Mouse (Mus musculus) ES-E14 (cell line): ENCODE measurements around the gene Gm9970.

Source experiments
- CHD2 ChIP-seq: IDR thresholded peaks from 2 replicates; pipeline ENCODE4 v1.6.1; 2014; ENCODE audit warnings: mild to moderate bottlenecking, low read depth, low read length, inconsistent platforms
- HCFC1 ChIP-seq: IDR thresholded peaks from 2 replicates; pipeline ENCODE4 v1.6.1; 2012; ENCODE audit warnings: low read length, inconsistent platforms, borderline replicate concordance; ENCODE audit not compliant: insufficient read depth
- ZC3H11A ChIP-seq: IDR thresholded peaks from 2 replicates; pipeline ENCODE4 v1.6.1; 2012; ENCODE audit warnings: low read depth, mild to moderate bottlenecking, inconsistent platforms, low read length, borderline replicate concordance
- ZNF384 ChIP-seq: IDR thresholded peaks from 2 replicates; pipeline ENCODE4 v1.6.1; 2012; ENCODE audit warnings: low read depth, low read length, inconsistent platforms

GRCm38 (mm10) chr5:31201042-31201741 lies 39.8 kb downstream of the Gm9970 start:
- TF ChIP-seq ZC3H11A (no peak), HCFC1 (no peak), CHD2 (no peak), ZNF384 (no peak)
